Mouse (Mus musculus) ES-Bruce4 (cell line): ENCODE results near the gene 1700057G04Rik. TPM values are rescaled to one million over a fixed set of nuclear protein-coding genes. Genes with fewer than 3 reads are reported as not detected.

ENCODE experiments used
- H3K27ac ChIP-seq: 2 replicates; pipeline ENCODE4 v1.5.1; 2012; ENCODE audit warnings: low read length, inconsistent platforms; ENCODE audit not compliant: insufficient read depth
- H3K27me3 ChIP-seq: 2 replicates; pipeline ENCODE4 v1.6.1; 2012; ENCODE audit warnings: mild to moderate bottlenecking, low read length, inconsistent platforms; ENCODE audit not compliant: control insufficient read depth, poor library complexity, insufficient read depth, severe bottlenecking
- H3K36me3 ChIP-seq: 2 replicates; pipeline ENCODE4 v1.6.1; 2012; ENCODE audit warnings: inconsistent platforms, mild to moderate bottlenecking, low read length, moderate library complexity; ENCODE audit not compliant: control insufficient read depth, poor library complexity, insufficient read depth, severe bottlenecking
- H3K4me1 ChIP-seq: one replicate; pipeline ENCODE4 v1.8.1; 2011; ENCODE audit warnings: low read length; ENCODE audit not compliant: control insufficient read depth, insufficient read depth
- H3K4me3 ChIP-seq: 2 replicates; pipeline ENCODE4 v1.5.1; 2011; ENCODE audit warnings: low read depth, mild to moderate bottlenecking, low read length
- H3K9ac ChIP-seq: 2 replicates; pipeline ENCODE4 v1.6.1; 2012; ENCODE audit warnings: low read depth, mild to moderate bottlenecking, inconsistent platforms; ENCODE audit not compliant: poor library complexity, severe bottlenecking
- H3K9me3 ChIP-seq: replicated peaks from 2 replicates; pipeline ENCODE4 v1.6.1; 2012; ENCODE audit warnings: mild to moderate bottlenecking, low read length, inconsistent platforms; ENCODE audit not compliant: control insufficient read depth, poor library complexity, insufficient read depth, severe bottlenecking
- CTCF ChIP-seq: IDR thresholded peaks from one replicate; pipeline ENCODE4 v1.8.1; 2011; ENCODE audit warnings: low read depth, low read length
- EP300 ChIP-seq: IDR thresholded peaks from 2 replicates; pipeline ENCODE4 v1.6.1; 2011; ENCODE audit warnings: low read depth, low read length; ENCODE audit not compliant: insufficient read depth
- POLR2A ChIP-seq: IDR thresholded peaks from one replicate; pipeline ENCODE4 v1.8.1; 2011; ENCODE audit warnings: low read length; ENCODE audit not compliant: insufficient read depth
- polyA plus RNA-seq: library from polyadenylated mRNA; stranded (reverse); fragments of >200 nt; gene quantifications from 2 replicates; pipeline ENCODE4 v1.2.4, GENCODE M21; 2011; ENCODE audit warnings: low read depth; ENCODE audit not compliant: missing spikeins, insufficient read depth, insufficient read length

Gene 1700057G04Rik
- polyA plus RNA-seq = not detected in 2 replicates

- Histone ChIP-seq H3K9ac (no peak within 1 kb of the TSS), H3K4me1 (peaks cover 2% of the 10 kb centered on the region), H3K27me3 (no peaks in the 10 kb centered on the region), H3K9me3 (no peaks in the 10 kb centered on the region), H3K36me3 (no peaks in the 10 kb centered on the region), H3K4me3 (no peak within 1 kb of the TSS), H3K27ac (no peak within 1 kb of the TSS)
- TF ChIP-seq EP300 = no peak
- TF ChIP-seq POLR2A = no peak
- no peak for TF ChIP-seq CTCF
Measured at GRCm38 (mm10) chr9:92309077-92309476, at the start of gene 1700057G04Rik. Gene 1700057G04Rik, plus strand, starts transcription at chr9:92309377.

GRCm38 (mm10) chr9:92260481-92261159 is 48.6 kb upstream of the 1700057G04Rik start:
- peak overlapping the region; percentile 44; the same call in 1 of the 2 replicates for H3K27ac ChIP-seq
- TF ChIP-seq EP300 (no peak), CTCF (no peak), POLR2A (no peak)
- H3K36me3 ChIP-seq = 0 out of 2 replicates have a peak, but pooled peaks cover 3% of the 10 kb centered on the region
- H3K9ac ChIP-seq = no peak overlapping the region
- no peaks in the 10 kb centered on the region for H3K9me3 ChIP-seq
- no peak overlapping the region for H3K4me3 ChIP-seq
- peaks cover 3% of the 10 kb centered on the region for H3K4me1 ChIP-seq
- no peaks in the 10 kb centered on the region for H3K27me3 ChIP-seq

- Histone ChIP-seq H3K9me3 (no peaks in the 10 kb centered on the region), H3K4me3 (no peak overlapping the region), H3K27me3 (no peaks in the 10 kb centered on the region), H3K36me3 (0 out of 2 replicates have a peak, but pooled peaks cover 6% of the 10 kb centered on the region), H3K4me1 (peaks cover 2% of the 10 kb centered on the region), H3K27ac (no peak overlapping the region), H3K9ac (no peak overlapping the region)
- TF ChIP-seq EP300 (no peak), POLR2A (no peak), CTCF (no peak)
Measured at GRCm38 (mm10) chr9:92265719-92266118, 43.5 kb upstream of the 1700057G04Rik start.

- H3K4me1 ChIP-seq = no peaks in the 10 kb centered on the region
- TF ChIP-seq EP300 = no peak
- no peak for TF ChIP-seq CTCF
- TF ChIP-seq POLR2A = no peak
- no peaks in the 10 kb centered on the region for H3K9me3 ChIP-seq
- H3K36me3 ChIP-seq = 0 out of 2 replicates have a peak, but pooled peaks cover 6% of the 10 kb centered on the region
- no peak overlapping the region for H3K9ac ChIP-seq
- no peak overlapping the region for H3K4me3 ChIP-seq
- H3K27me3 ChIP-seq = no peaks in the 10 kb centered on the region
- H3K27ac ChIP-seq = no peak overlapping the region
Measured at GRCm38 (mm10) chr9:92266558-92267171, 42.5 kb upstream of the 1700057G04Rik start.

- no peak overlapping the region for H3K4me3 ChIP-seq
- no peak overlapping the region for H3K9ac ChIP-seq
- H3K27me3 ChIP-seq = no peaks in the 10 kb centered on the region
- no peaks in the 10 kb centered on the region for H3K4me1 ChIP-seq
- TF ChIP-seq CTCF (no peak), POLR2A (no peak), EP300 (no peak)
- H3K27ac ChIP-seq = no peak overlapping the region
- H3K9me3 ChIP-seq = no peaks in the 10 kb centered on the region
- peaks cover 6% of the 10 kb centered on the region; the same call in 1 of the 2 replicates for H3K36me3 ChIP-seq
Measured at GRCm38 (mm10) chr9:92267732-92268131, 41.4 kb upstream of the 1700057G04Rik start.
